Mouse (Mus musculus): ENCODE measurements around the gene Braf.

Gene Braf

DNA sequence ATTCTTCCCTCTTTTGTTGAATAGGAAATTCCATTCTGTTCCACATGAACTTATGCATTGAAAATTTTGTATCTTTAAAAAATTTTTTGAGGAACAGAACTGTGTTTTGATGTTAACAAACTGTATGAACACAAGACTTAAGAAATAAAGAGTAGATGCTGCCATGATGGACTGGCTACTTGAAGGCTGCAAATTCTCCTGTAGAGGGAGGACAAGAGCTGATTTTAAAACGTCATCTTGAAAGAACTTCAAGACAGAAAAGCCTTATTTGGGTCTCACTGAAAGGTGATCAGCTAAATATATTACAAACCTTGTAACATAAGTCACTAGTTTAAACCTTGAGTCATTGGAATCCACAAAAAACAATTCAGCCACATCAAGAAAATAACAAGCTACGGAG lies 115.1 kb downstream of the Braf start:
- in situ Hi-C loops (cut with MboI, MseI): loop anchor here (25.0 kb wide), 1 partner anchor 177 kb away; no protein-coding TSS in a partner anchor

DNA sequence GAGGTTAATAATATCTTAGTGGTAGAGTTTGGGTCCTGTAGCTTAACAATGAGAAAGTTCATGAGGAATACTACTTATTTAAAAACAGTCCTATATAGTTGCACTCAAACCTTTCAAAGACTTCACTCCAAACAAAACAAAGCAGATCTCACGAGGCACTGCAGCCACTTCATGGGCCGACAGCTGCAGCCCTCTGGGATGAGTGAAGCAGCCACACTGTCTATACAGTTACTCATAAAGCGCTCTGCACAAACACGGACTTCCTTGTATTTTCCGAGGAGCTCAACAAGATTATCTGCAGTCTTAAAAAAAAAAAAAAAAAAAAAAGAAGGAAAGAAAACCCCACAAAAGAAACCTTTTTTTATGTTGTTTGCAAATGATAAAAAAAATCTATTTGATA lies 117.9 kb downstream of the Braf start:
- in situ Hi-C loops (cut with MboI, MseI): loop anchor here (25.0 kb wide), 1 partner anchor 180 kb away; no protein-coding TSS in a partner anchor

DNA sequence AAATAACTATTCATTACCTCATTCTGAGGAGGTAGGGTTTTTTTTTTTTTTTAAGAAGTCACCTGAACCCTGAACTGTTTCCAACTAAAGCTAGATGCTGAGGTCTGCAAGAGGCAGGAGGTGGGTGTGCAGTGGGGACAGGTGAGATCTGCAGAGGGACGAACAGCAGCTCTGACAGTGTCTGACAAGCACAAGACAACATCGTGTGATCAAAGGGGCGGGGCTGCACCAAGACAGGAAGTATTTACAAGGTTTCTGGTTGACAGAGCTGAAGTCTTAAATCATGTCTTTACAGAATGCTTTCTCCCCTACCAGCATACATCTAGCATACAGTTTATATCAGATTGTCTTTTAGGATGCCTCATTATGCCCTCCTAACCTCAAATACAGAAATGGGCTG lies 118.4 kb downstream of the Braf start:
- in situ Hi-C loops (cut with MboI, MseI): loop anchor here (25.0 kb wide), 1 partner anchor 180 kb away; no protein-coding TSS in a partner anchor

DNA sequence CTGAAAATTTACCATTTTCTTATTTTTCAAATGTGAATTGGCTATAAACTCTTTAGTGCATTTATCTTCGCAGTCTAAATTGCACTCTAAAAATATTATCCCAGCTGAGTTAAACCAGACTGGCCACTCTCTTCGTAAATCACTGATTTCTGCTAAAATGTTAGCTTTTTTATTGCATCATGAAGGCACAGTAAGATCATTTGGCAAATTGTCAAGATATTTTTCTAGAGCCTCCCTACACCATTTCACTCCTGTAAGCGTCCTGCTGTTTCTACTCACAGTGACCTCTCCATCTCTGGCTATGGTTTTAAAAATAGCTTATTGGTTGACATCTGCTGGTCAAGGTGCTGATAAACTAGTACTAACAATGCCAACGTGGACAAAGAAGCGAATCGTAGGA lies 119.2 kb downstream of the Braf start:
- in situ Hi-C loops (cut with MboI, MseI): loop anchor here (25.0 kb wide), 1 partner anchor 181 kb away; no protein-coding TSS in a partner anchor

DNA sequence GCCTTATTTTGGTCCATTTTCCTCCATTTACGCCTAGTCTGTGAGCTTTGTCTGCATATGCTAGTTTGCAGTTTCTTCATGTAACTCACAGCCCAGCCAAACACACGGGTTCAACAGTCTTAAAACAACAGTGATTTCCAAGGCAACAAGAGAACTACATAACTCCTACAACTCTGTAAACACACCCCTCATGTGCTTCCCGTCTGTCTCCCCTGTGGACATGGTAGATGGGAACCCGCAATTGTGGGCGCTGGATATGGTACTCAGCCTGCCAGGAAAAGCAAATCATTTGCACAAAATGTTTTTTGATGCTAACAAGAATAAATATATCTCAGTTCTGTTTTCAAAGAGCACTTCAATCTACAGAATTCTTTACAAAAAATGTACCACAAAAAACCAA lies 120.7 kb downstream of the Braf start:
- in situ Hi-C loops (cut with MboI, MseI): loop anchor here (25.0 kb wide), 1 partner anchor 183 kb away; no protein-coding TSS in a partner anchor

DNA sequence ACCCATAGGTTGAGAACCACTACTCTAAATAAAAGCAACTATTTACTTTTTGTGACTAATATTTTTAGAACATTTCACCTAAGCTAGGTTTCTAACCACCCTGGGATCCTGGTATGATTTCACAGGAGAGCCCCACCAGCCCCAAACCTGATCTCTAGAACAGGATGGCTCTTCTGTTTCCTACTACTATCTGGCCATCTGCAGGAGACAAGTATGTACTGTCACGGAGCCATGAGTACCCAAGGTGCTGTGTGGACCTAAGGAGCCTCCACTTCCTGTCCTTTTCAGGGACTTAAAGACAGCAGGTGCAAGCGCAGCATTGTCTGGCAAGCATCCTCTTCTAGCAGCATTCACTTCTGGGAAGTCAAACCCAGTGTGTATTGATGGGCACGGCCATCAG lies 123.4 kb downstream of the Braf start:
- in situ Hi-C loops (cut with MboI, MseI): loop anchor here (25.0 kb wide), 1 partner anchor 185 kb away; no protein-coding TSS in a partner anchor

DNA sequence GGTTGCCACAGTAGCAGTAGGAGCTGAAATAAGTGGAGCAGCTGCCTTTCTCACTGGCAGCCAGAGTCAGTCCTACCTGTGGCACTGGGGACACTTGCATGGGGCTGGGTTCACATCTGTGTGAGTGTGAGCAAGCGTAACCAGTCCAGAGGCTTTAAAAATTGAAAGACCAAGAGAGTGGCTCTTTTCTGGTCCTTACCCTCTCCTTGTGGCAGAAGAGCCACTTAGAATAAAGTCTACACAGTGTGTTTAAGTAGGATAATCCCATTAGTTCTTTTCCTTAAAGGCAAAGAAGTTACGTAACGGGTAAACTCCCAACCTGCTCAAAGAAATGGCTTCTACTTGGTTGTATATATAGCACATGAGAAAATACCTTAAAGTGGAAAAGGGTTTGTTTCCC lies 124.4 kb downstream of the Braf start:
- in situ Hi-C loops (cut with MboI, MseI): loop anchor here (25.0 kb wide), 1 partner anchor 186 kb away; no protein-coding TSS in a partner anchor

DNA sequence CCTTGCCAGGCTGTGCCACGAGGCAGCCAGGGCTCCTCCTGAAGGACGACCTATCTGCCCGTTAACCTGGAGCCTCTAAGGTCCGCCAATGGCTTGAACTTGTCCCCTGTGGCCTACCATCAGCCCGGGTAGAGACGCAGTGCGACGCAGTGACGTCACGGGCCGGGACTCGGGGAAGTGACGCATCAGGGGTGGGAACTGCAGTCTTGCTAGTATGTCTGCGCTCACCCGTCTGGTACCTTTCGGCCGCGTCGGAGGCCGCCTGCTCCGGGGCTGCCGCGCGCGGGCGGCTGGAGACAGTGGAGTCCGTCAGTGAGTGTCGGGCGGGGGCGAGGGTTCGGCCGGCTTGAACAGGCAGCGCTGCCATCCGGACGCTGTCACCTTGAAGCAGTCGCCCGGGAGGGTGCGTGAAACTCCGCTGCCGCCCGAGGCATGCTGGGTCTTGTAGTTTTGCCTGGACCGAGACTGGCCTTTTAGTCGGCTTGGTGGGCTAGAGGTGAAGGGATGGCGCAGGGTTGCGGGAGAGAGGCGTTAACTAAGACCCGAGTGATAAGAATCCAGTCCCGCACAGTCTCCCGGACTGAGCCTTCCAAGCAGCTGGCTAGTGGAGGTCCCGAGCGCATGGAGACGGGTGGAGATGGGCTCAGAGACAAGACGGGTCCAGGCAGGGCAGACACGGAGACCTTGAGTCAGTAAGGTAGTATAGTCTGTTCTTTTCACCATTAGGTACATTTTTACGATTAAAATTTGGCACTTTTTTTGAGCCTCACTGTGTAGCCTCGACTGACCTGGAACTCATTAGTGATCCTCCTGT lies 132.7 kb downstream of the Braf start, which contains the start of gene Ndufb2:
Gene Ndufb2 (plus strand): TSS at position 174 of the 814 bp plus-strand sequence.
- in situ Hi-C loops (cut with MboI, MseI): no loop called here

DNA sequence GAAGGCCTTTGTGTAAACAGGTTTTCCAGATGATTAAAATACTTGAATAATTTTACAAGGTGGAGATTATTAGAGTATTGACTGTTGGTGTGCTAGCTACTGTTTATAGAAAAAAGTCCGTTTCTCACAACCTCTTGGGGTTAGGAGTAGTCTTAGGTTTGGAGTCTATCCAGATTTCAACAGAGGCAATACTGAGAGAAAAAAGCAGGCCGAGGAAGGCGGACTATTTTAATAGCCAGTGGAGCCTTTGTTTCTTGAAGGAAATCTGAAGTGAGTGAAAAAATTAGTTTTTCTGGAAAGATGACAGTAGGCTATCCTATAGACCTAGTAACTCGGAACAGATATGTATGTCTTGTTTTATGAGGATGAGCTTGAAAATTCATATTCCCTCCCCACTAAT lies 133.8 kb downstream of the Braf start:
- in situ Hi-C loops (cut with MboI, MseI): no loop called here

DNA sequence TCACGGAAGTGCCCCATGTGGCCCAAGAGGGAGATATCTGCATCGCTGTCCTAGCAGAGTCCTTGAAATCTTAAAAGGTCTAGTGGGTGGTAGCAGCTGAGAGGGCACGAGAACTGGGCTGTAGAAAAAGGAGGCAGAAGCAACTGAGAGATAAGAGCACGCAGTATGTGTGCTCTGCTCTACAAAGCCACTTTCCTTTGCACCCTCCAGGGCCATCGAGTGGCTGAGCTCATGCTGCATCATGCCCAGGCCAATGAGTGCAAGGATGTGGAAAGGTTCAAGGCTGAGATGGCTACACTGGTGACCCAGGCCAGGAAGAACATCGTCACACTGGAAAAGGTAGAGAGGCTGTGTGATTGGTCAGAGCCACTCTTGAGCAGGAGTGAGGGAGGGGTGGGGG lies 139.7 kb downstream of the Braf start, which contains the start of gene Gm42420:
Gene Gm42420 (plus strand): TSS at position 237 of the 400 bp plus-strand sequence.
- in situ Hi-C loops (cut with MboI, MseI): no loop called here

DNA sequence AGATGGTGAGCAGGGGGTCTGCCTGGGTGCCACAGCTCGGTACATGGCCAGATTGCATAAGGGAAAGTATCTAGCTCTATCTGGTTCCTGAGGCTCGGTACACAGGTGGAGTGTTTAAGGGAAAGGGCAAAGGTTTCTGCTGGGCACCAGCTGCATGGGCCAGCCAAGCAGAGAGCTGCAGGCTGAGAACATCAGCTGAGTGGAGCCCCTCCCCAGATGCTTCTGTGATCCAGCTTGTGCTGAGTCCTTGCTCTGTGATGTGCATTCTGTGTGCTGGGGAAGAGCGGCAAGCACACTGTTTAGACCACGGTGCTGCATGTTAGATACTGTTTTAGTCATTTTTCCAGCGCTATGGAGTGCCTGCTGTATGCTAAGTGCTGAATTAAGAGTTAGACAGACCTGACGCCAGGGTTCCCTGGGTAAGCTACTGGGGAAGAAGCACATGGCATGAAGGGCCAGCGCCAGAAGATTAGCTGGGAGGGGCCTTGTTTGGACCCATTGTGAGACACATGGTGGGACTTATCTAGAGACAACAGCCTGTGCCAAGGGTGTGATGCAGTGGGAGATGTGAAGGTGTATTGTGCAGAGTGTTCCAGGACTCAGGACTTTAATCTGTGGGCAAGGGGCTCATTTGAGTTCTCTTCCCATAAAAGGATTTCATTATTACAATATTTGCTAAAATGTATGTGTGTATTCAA lies 144.0 kb downstream of the Braf start:
- in situ Hi-C loops (cut with MboI, MseI): no loop called here

DNA sequence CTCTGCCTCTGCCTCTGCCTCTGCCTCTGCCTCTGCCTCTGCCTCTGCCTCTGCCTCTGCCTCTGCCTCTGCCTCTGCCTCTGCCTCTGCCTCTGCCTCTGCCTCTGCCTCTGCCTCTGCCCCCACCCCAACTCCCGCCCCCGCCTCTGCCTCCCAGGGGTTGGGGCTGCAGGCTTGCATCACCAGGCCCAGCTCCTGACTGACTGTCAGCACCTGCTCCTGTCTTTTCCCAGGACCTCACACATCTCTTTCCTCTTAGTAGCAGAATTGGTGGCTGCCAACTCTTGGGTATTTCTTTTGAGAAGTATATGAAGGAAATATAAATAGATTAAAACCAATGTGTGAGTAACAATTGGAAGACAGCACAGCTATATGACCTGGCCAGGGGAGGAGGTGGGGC lies 144.7 kb downstream of the Braf start:
- in situ Hi-C loops (cut with MboI, MseI): no loop called here

DNA sequence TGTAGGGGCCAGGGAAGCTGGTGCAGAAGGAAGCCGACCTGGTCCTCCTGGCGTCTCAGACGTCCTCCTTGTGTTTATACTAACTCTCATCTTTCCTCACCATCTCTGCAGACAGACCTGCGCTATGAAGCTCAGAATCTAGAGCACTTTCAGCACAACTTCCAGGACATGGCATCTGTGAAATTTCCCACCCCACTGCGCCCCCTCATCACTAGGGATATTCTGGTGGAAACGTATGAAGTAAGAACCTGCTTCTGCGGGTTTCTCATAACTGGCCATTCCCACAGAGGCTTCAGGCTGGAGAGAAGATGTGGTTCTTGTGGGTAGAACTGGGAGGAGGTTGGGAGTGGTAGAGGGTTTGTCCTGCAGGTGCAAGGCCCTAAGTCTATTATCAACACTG lies 145.7 kb downstream of the Braf start:
- in situ Hi-C loops (cut with MboI, MseI): no loop called here

DNA sequence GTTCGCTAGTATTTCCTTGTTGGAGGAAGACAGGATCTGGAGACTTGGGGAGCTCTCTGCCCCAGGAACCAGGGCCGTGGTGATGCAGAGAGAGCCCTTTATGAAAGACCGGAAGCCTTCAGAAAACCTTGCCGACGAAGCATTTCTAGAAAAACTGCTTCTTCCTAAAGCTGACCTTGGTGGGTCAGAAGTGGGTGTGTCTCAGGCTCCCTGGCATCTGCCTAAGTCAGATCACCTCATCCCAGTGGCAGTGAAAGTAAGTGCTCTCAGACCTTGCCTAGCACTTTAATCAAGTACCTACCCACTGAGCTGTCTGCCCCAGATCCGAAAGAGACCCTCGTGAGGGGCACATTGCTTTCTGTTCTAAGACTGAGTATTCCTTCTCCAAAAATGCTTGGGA lies 150.3 kb downstream of the Braf start:
- in situ Hi-C loops (cut with MboI, MseI): no loop called here

DNA sequence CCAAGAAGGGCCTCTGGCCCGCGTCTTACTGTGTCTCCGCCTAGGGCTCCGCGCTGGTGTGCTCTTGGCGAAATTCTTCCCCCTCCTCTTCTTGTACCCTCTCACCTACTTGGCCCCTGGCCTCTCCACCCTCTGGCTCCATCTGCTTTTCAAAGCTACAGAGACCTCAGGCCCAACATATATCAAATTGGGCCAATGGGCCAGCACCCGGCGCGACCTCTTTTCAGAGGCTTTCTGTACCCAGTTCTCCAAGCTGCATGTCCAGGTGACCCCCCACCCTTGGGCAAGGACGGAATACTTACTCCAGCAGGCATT lies 150.8 kb downstream of the Braf start:
- in situ Hi-C loops (cut with MboI, MseI): no loop called here

DNA sequence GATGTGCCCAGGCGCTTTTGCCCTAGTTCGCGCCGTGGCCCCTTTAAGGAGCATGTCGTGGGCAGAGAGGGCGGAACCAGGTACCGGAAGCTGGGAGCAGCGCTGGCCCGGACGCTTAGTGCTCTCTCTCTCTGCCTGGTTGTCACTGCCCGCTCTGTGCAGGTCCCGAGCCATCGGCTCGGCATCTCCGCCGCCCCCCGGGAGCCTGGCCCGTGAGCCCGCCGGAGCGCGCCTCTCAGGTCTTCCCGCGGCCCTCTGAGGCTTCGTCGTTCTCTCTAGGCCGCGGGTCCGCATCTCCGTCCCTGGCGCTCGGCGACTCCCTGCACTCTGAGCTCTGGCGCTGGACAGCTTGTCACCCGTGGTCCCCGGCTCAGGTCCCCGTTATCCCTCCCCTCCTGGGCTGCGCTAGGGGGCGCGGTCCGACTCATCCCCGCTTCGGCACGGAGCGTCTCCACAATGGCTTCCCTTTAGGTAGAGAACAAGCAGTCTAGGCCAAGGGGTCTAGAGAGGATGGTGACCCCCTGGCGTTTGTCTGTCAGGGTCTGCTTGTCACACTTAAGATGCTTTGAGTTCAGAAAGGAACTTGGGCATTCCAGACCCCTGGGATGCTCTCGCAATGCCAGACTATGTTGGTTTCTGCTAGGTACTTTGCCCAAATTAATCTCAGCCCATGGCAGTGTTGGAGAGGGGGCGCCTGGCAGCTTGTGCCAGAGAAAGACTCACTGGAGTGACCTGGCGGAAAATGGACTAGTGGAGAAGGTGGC lies 151.3 kb downstream of the Braf start, which contains the start of gene Adck2:
Gene Adck2 (plus strand): TSS at position 83 of the 764 bp plus-strand sequence.
- in situ Hi-C loops (cut with MboI, MseI): no loop called here

DNA sequence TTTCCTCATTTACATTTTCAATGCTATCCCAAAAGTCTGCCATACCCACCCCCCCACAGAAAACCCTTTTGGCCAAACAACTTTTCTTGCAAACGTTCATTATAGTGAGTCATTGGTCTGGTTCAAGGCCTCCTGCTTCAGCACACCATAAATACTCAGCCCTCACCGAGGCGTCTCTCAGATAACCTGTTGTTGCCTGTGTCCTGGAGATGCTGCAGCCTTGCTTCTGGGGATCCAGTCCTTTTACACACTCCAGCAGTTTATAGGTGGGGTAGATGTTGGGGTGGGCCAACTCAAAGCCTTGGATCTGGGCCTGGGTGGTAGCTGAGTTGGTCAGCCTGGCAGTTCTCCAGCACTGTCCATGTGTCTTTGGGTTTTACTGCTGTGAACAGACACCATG lies 154.8 kb downstream of the Braf start:
- in situ Hi-C loops (cut with MboI, MseI): no loop called here

DNA sequence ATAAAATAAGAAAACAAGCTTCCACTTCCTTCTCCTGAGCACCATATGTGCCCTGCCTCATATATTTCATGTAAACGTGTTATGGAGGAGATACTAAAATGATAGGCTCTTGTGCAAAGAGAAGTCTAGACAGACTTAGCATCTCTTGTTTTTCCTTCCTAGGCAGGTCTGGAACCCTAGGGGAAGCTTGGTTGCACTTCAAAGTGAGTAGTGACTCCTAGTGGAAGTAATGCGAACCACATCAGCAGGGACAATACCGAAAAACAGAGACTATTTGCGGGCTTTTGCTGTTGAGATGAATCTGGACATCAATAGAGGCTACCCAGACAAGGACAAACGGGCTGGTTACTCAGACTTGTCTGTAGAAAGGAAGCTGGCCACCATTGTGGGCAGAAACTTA lies 157.7 kb downstream of the Braf start:
- in situ Hi-C loops (cut with MboI, MseI): no loop called here

DNA sequence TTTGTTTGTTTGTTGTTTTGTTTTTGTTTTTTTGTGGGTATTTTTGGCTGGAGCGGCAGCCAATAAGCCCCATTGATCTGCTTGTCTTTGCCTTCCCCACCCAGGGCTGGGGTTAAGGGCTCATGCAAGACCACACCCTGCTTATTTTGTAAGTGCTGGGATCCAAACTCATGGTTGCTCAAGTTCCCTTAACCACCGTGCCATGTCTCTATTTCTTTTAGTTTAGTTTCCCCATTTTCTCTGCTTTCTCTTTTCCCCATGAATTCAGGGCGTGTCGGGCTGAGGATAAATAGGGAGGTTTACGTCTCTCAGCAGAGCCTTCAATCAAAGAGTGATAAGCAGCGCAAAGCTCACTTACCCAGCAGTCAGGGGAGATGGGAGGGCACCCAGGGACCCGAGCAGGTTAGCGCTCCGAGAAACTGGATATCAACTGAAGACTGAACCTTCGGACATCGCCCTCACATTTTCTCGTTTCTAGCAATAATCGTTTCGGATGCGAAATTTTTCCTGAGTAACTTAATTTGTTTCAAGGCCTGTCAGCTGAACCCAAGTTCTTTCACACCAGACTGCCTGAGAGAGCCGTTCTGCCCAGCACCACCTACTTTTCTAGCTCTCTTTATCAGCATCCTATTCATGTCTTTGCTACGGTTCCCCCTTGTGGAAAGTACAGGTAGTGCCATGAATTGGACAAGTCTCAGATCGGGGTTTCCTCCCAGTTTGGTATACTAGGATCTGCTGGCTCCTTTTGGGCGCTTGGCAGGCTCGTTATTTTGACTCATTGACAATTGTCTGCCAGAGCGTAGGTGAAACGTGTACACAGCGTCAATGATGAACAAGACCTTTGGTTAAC lies 162.9 kb downstream of the Braf start:
- in situ Hi-C loops (cut with MboI, MseI): loop anchor here (5.0 kb wide), 1 partner anchor 95 kb away; no protein-coding TSS in a partner anchor

DNA sequence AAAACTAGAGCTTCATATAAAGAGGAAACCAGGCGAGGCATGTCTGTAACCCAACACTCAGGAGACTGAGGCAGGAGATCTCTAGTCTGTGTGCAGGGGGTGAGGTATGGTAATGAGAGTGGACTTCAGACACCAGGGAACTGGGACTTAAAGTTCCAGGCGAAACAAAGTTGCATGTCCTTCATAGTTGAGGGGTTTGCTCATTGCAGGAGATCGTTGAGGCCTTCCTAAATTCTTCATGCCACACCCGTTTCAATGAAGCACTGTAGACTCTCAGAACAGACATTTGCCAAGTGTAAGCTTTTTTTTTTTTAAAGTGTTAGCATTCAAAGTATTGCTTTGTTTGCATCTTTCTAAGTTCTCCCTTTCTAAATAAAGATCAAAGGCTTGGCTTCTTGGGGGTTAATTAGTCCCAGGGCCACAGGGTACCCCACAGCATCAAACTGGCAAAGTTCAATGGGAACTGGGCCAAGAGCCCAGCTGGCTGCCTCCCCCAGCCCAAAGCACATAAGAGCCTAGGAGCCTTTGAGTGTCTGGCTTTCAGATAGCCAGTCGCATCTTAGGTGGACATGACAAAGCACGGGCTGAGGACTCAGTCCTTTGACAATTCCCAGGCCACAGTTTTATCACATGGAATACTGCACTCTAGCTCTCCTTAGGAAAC lies 165.9 kb downstream of the Braf start:
- in situ Hi-C loops (cut with MboI, MseI): no loop called here
